Mouse (Mus musculus) bone marrow macrophage, adult 2 months (primary cell): ENCODE measurements around the gene Htra3.

Experiments
- CTCF ChIP-seq: IDR thresholded peaks from 2 replicates; pipeline ENCODE4 v1.5.1; 2012; ENCODE audit warnings: low read depth, mild to moderate bottlenecking, low read length, moderate library complexity
- POLR2A ChIP-seq: IDR thresholded peaks from 2 replicates; pipeline ENCODE4 v1.6.1; 2012; ENCODE audit warnings: mild to moderate bottlenecking, low read depth, low read length, borderline replicate concordance

- TF ChIP-seq CTCF = no peak
- no peak for TF ChIP-seq POLR2A
Measured at GRCm38 (mm10) chr5:35710931-35711330, 31.3 kb upstream of the Htra3 start.
